Mouse (Mus musculus) lung, postnatal 0 days (tissue): ENCODE results near the gene Mylk.

ENCODE experiments used
- CTCF ChIP-seq: IDR thresholded peaks from 2 replicates; pipeline ENCODE4 v1.5.1; 2016; ENCODE audit warnings: antibody characterized with exemption, mild to moderate bottlenecking
- EP300 ChIP-seq: IDR thresholded peaks from 2 replicates; pipeline ENCODE4 v1.6.1; 2016; ENCODE audit warnings: antibody characterized with exemption, mild to moderate bottlenecking, control low read depth

- TF ChIP-seq CTCF (no peak), EP300 (0 out of 2 replicates have a peak, but pooled peaks have one; percentile 25)
Observed at GRCm38 (mm10) chr16:34917373-34917900, 172.4 kb downstream of the Mylk start.
